ENCODE assay signal across 15 mouse cellular contexts in the genomic region with DNA sequence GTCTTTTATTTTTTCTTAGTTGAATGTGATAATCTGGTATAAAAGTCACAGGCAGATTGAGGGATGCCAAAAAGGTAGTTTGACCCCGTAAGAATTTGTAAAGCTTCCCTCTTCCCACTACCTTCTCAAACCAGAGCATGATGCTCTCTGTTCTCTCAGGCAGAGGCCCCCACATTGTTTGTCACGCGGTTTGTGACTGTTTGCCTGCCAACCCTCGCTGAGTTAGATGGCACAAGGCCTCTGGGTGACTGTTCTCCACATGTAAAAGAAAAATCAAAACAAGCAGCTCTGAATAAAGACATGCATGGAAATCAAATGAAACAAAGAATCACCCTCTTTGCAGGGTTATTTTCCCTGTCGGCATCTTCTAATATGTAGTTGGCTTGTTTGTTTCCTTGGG.
"Had no signal": no experiment of that assay in that cellular context is flagged by ENCODE, and none has a peak within 500 bp of the region (broad histone marks: within the 10 kb centered on the region; RNA-seq: fewer than 3 reads in every experiment).

No protein-coding gene starts in this region.

- H3K27ac ChIP-seq: limb, embryonic 12.5 days; liver, embryonic 13.5 days; lung, embryonic 15.5 days; macrophage; midbrain, embryonic 15.5 days; neural tube, embryonic 12.5 days; stomach, embryonic 15.5 days had no signal

- H3K4me3 ChIP-seq: limb, embryonic 12.5 days; liver, embryonic 13.5 days; lung, embryonic 15.5 days; megakaryocyte, embryonic 14.5 days; midbrain, embryonic 15.5 days; neural tube, embryonic 12.5 days; stomach, embryonic 15.5 days had no signal

- DNase-seq: kidney, postnatal 10 days; kidney, postnatal 4 days; liver; liver, embryonic 13.5 days; liver, postnatal 0 days; lung, postnatal 14 days; thymus, adult 2 months; thymus, postnatal 25 days had no signal

- ATAC-seq: liver, postnatal 0 days; midbrain, embryonic 15.5 days had no signal
